Mouse (Mus musculus): ENCODE results near the gene Maml3.

Gene Maml3

DNA sequence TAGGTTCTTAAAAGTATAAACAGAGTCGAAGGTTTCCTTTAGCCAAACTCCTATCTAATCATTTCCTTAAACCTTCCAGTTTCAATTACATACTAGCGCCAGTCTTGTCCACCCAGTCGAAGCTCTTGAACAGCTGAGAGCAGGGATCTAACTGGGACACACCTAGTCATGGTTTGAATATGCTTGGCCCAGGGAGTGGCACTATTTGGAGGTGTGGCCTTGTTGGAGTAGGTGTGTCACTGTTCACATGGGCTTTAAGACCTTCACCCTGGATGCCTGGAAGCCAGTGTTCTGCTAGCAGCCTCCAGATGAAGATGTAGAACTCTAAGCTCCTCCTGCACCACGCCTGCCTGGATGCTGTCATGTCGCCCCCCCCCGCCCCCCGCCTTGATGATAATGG lies 244.4 kb downstream of the Maml3 start:
- no peak for DNase-seq

DNA sequence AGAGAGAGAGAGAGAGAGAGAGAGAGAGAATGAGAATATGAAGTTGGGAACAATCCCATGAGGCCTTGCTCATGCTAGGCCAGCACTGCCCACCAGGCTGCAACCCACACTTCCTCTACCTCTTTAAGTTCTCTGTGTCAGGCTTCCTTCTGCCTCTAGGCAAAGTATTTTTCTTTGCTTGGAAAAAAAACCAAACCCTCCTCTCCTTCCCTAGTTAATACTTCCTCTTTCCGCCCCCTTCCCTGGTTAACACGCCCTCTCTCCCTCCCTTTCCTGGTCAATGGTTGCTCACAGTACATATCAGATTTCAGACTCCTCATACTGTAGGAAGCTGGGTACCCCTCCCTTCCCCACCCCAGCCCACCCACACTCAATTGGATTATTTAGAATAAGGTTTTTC lies 245.7 kb downstream of the Maml3 start:
- no peak for DNase-seq

DNA sequence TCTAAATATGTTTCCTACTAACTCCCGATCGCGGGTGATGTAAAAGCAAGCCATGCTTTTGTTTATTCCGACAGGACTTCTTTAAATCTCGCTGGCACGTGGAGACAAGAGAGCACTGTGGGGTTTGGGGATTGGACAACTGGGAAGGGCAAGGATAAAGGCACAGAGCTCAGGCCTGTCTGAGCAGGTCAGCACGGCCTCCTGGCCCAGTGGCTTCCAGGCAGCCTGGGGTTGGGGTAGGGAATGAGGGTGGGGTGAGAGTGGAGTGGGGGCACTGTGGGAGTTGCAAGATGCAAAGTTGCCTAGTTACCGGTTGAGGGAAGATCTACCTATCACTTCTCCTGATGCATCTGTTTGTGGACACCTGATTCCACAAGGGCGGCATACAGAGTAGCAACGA lies 250.7 kb downstream of the Maml3 start:
- no peak for DNase-seq

DNA sequence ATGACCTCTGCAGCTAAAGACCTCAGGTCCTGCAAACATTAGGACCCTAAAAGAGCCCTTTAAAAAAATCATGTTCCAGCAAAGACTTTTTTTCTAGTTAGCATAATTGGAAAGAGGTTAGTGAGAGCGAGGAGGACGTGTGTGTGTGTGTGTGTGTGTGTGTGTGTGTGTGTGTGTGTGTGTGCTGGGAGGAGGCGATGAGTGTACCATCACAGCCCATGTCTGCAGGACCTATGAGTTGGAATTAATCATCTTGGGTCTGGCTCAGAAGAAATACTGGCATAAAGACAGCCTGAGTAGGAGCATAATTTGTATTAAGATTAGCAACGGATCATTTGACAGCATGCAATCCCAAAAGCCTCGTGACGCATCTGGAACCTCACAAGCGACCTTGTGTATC lies 251.3 kb downstream of the Maml3 start:
- DNase-seq = no peak

DNA sequence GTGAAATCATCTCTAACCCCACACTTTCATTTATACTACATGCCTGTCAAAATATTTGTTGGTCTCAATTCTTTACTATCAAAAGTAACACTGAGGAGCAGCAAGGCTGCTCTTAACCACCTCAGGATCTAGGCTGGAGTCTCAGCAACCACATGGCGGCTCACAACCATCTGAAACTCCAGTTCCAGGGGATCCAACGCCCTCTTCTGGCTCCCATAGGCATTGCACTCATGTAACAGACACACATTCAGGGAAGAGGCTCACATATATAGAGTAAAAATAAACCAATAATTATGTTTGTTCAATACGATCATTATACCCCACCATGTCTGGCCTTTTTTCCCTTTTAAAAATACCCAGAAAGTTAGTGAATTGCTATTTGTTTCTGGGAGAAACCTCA lies 252.2 kb downstream of the Maml3 start:
- no peak for DNase-seq

DNA sequence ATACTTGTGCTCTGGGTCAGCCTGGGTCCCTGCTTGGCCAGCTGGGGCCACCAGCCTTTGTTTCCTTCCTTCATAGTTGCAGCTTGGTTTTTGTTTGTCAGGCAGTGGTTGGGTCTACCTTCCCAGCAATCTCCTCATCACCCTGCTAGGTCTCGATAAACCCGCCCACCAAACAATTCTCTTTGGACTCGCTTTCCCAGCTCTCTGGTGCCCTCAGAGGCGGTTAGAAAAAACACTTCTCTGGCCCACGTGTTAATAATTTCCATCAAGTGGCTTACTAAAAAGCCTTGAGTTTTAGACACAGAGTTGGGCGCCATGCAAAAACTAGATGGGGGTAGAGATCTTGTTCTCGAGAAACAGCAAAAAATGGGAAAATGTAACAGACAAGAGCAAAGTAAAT lies 253.3 kb downstream of the Maml3 start:
- DNase-seq = no peak

DNA sequence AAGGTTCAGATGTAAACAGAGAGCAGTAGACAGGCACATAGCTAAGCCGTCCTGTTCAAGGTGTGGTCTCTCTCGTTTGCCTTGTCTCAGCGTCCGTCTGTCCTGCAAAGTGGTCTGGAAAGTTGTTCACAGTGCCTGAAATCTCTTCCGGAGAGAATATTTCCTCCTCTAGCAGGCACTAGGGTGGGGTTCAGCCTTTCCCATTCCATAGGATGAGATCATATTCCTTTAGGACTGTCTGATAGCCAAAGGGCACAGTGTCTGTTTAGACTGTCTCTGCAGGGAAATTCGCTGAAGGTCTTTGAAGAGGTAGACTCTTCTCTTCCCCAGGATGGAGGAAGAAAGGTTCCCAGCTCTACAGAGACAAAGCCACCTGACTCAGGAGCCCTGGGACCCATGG lies 255.4 kb downstream of the Maml3 start:
- no peak for DNase-seq

DNA sequence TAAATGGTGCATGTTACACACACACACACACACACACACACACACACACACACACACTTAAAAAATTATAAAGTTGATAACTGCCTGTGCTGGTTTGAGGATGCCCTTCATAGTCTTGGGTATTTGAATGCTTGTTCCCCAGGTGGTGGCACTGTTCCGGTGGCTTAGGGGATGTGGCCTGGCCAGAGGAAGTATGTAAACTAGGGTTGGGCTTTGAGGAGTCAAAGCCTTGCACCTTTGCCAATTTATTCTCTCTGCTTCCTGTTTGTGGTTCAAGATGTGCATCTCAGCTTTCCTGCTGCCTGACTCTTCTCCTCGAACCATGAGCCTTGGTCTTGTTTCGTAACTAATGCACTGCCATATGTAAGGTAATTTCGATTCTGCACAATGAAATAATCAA lies 257.6 kb downstream of the Maml3 start:
- DNase-seq = no peak

DNA sequence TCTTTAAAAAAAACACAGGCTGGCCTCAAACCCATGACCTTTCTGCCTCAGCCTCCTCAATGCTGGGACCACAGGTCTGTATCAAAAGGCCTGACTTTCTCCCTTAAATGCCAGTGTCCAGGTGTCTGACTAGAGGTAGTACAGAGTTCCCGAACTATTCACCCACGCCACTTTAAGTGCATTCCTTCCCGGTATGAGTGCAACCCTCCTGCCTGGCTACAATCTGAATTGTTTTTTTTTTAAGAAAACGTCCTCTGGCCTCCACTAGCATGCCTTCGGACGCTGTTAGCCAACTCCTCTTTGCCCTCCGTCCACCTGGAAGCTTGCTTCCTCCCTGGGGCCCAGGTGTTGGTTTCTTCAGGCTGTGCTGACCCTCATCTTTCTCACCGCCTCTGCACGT lies 260.6 kb downstream of the Maml3 start:
- DNase-seq = no peak

DNA sequence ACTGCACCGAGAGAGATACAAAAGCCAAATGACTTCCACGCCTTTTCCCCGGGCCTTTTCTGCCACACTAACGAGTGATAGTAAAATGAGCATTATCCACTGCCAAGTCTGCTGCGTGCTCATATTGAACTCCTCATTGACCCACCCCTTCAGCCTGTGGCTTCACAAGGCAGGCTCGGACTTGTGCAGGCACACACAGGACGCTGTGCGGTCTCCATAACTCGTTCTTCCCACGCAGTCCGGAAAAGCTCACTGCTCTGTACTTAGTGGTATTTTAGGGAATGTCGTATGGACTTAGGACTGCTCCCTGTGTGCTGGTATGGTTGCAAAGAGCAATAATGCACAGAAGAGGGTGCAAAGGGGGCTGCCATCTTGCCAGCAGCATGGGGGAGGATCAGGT lies 262.7 kb downstream of the Maml3 start:
- no peak for DNase-seq

DNA sequence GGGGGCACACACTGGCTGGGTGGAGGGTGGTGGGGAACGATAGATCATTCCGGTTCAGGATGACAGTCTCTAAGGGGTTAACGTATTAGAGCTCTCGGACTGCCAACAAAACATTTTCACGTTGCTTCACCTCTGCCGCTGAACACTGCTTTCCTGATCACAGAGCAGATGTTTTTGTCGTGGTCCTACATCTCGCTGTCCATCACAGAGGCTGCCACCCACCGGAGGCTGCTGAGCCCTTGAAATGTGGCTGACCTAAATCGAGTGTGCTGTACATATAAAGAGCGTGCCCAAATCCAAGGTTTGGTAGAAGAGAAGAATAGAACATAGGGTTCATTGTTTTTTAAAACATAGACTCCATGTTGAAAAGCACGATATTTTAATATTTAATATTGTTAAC lies 263.3 kb downstream of the Maml3 start:
- DNase-seq = no peak

DNA sequence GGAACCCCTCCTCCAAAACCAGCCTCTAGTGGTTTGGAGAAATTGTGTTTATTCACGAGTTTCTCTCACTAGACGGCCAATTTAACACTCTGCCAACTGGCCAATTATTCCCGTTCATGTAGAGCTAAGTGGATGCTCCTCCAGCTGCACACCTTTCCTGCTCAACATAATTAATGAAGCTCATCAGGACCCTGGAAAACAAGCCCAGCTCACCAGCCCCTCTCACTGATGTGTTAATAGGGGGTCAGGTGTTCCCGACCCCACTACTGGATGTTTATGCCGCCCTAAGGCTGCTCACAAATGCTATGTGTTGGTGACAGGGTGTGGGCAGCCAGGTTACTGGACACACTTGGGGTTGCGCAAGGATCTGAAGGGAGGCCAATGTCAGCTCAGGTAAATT lies 263.7 kb downstream of the Maml3 start:
- no peak for DNase-seq

DNA sequence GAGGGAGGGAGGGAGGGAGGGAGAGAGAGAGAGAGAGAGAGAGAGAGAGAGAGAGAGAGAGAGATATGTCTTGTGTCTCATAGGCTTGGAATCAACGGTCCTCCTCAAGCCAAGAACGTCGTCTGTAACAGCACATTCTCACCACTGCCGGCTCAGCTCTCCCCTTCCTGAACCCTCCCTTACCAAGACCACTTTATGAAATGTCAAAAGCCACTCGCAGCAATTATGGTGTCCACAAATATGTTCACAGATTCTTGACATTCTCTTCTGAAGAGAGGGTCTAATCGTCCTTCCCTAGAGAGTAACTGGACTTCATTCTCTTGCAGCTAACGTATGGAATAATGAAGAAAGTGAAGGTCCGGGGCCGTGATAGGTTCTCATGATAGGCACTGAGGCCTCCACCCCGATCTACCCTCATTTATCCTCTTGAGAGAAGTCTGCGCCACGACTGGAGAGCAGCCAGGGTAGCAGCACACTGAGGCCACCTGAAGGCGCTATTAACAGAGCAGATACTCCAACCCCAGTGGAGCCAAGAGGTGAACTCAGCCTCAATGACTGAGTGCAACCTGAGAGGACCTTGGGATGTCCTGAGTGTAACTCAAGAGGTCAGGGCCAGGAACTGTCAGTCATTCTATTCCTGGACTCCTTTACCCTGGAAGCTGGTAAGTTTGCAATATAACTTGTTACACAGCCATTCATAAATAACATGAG lies 264.6 kb downstream of the Maml3 start:
- no peak for DNase-seq

DNA sequence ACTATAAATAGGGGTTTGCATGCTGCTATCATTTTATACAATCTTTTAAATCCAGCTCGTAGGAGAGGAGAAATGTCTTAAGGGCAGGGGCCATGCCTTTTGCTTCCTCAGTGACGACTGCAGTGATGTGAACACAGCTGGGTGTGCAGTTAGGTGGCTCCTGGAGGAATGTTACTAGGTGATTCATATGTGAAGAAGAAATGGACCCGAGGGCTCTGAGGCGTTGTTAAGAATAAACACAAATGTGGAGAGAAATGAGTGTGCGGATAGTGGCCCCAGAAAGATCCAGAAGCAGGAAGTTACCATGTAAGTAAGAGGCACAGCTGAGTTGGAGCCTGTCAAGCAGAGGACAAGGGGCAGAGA lies 265.5 kb downstream of the Maml3 start:
- no peak for DNase-seq

DNA sequence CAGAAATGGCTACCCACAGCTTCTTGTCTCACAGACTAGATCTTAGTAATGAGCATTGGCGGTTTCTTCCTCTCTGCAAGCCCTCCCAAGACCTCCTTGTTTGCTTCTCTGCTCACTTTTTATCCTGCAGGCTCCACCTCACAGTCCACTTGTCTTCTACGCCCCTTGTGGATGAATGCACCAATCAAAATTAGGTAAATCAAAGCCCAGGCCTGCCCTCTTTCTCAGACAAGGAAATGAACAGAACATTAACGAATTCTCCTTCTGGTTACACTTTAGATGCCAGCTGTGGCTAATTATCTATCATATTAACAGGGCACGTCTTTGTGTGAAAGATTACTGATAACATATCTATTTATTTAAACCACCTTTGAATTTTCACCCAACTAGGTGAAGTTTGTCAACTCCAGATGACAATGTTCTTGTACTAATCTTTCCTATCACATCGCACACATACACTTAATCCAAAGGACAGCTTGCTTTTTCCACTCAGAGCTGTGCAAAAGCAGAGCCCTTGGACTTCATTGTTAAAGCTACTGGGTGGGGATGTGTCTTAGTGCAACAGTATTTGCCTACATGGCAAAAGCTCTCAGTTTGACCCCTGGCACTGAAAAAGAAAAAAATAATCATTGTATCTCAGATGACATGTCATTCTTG lies 266.1 kb downstream of the Maml3 start:
- DNase-seq = no peak

DNA sequence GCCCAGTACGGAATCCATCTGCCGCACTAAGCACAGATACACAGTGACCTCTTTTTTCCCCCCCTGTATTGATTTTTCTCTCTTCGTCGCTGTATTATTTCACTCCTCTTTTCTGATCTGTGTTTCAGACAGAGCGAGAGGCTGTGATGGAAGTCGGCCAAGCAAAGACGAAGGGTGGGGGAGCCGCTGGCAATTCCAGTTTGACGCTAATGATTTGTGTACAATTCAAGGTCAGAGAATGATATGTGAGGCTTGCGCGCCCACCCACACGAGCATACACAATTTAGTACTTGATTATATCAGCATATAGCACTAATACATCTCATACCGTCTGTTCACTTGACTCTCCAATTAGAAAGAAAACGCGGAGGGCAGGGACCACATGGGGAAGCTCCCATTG lies 271.9 kb downstream of the Maml3 start:
- no peak for DNase-seq

DNA sequence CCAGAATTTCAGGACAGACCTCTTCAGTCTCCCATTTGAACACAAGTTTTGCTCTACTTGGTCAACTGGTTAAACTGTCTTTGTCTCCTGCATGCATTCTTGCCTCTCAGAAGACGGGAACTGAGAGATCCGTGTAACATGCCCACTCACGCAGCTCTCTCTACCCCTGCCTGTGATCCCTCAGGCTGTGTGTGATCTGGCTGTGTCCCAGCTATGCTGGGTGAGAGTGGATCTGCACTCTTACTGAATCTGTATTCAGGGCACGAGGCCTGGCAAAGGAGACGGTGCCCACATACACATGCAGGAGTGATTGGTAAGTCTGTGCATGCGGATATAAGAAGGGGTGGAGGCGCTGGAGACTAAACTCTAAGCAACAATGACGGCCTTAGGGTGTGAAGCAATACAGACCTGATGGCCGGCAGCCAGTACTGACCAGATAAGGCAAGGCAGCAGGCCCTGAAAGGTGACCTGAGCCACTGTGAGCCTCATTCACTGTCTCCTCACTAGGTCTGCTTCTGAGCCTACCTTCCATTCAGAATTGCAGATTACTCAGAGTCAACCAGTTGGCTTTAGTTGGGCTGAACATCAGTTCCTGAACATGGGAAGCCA lies 274.0 kb downstream of the Maml3 start:
- DNase-seq = no peak

DNA sequence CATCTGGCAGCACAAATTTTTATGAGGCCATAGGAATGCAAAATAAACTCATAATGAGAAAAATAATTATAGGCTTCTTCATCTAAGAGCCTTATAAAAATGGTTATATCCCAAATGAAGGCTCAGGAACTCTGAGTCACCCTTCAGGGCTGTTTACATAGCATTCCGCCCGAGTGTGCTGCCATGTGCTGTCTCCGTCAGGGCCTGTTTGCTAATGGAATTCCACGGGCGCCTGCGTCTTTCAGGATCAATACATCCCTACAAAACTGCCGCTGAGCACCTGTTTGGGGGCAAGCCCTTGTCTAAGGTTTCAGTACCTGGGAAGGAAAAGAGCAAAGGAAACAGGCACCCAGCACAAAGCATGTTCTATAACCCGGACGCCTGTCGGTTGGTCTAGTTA lies 279.3 kb downstream of the Maml3 start:
- no peak for DNase-seq

DNA sequence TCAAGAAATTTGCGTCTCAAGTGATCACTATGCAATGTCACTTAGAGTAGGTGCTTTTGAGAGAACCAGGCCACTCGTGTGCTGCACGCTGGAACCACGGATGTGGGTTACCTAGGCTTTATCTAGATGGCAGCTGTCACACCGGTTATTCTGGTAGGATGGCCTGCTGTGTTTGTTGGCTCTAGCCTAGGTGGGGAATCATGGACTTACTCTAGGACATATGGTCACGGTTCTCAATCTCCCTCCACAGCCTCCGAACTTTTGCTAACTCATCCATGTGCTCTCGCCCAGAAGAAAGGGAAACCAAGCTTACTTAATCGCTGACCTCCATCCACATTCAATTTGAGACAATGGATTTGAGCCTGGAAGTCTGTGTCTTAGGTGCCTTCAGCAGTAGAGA lies 280.4 kb downstream of the Maml3 start:
- DNase-seq = no peak

DNA sequence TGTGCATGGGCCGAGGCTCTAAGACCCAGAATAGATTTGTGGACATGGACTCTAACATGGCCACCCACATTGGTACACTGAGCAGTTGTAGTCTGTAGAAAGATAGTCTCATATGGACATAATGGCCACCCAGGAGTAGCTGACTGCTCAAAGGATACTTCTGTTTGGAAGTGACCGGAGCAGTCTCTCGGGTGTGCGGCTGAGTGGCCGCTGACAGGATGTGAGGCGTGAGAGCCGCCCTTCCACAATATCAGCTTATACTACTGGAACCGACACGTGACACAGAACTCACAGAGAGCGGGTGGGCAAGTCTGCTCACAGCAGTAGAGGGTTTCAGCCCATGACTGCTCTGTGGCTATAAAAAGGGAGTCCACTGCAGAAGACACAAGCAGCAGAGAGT lies 283.3 kb downstream of the Maml3 start:
- no peak for DNase-seq

DNA sequence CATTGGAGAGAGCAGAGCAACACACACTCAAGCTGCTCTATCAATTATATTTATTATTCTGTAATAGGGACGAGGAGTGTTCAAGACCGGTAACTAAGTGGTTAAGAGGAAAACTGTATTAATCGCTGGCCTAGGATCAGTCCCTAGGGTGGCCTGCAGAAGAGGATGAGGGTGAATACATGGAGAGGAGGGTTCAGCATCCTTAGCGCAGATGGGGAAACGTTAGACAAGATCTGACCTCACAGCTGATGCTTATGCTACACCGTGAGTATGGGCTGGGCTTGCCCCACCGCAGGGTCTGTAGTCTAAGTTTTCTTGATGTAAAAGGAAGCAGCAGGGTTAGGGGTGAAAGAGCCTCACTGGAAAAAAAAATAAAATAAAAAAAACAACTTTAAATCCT lies 285.8 kb downstream of the Maml3 start:
- DNase-seq = no peak

DNA sequence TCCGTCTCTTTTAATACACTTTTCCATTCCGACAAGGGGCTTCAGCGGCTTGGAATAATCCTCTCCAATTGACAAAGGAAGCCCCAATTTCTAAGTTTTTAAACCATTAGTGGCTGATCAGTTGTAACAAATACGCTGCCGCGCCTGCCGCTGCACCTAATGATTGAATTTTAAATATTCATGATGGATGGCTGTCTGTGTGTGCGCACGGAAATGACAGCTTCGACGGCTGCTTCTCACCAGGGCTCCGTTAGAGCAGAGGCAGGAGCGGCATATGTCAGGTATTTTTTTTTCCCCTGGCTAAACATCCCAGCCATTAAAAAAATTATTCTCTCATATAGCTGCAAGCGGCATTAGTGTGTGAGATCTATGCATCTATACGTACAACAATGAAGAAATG lies 287.0 kb downstream of the Maml3 start:
- DNase-seq = no peak

DNA sequence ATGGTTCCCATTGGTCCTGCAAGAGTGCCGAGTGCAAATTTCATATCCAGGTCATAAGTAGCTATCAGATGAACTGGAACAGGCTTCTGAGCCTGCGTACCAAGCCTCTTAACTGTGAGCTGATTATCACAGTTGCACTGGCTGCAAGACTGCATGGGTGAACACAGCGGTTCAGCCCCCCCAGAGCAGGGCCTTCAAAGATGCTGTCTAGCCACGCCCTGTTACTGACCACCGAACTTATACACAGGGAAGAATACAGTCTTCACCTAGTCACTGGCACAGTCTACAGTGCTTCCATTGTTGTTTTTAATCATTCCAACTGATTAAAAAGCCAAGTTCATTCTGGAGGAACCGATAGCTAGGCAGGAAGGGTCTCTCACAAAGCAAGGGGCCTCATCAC lies 287.5 kb downstream of the Maml3 start:
- DNase-seq = no peak

DNA sequence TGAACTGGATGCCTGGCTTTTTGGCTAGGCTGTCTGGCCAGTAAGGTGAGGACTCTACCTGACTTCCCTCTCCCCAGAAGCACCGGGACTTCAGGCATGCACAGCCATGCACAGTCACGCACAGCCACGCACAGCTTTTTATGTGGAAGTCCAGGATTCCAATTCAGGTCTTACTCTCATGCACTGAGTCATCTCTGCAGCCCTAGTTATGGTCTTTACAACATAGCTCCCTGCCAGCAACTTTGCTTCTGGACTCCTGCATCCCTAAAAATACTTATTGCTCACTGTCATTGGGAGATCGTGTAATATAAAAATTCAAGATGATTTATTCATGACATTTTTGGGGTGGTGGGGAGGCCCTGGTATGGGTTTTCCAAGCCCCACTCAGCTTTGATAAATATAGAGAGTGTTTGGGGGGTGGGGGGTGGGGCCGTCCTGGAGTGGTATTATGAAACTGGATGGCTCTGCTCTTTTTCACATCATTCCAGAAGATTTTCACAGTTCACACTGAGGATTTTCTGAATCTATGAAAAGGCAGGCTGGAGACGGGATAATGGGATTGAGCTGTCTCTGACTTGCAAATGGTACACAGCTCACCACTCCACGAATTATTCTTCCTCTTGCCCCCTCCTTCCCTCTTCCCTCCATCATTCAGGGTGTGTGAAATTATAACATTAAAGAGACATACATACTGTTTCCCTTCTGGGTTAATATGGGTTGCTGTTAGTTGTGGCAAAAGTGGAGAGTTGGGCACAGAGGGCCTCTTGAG lies 288.2 kb downstream of the Maml3 start:
- DNase-seq = peak; percentile 28

Data from right cerebral cortex, adult 18-20 months (tissue).